Mouse (Mus musculus) splenic B cell, adult 2 months (primary cell): ENCODE measurements around the gene Ndufs1.
"Not testable (repeated sequence)": the region's sequence is repeated elsewhere in the genome, so short reads cannot be mapped to it uniquely, and the experiment has no call there.

ENCODE experiments used
- DNase-seq: peaks from one replicate; pipeline ENCODE4 v3.0.0-alpha.2; 2011; ENCODE audit warnings: low read depth, low spot score
- H3K27me3 ChIP-seq: 2 replicates; pipeline ENCODE4 v1.6.1; 2012; ENCODE audit warnings: mild to moderate bottlenecking, low read length, moderate library complexity, mixed read lengths; ENCODE audit not compliant: control insufficient read depth, poor library complexity, insufficient read depth, severe bottlenecking
- H3K36me3 ChIP-seq: 2 replicates; pipeline ENCODE4 v1.6.1; 2012; ENCODE audit warnings: mild to moderate bottlenecking, low read length, moderate library complexity, mixed read lengths; ENCODE audit not compliant: control insufficient read depth, poor library complexity, insufficient read depth, severe bottlenecking

Gene Ndufs1

GRCm38 (mm10) chr1:63168638-63169037, 8.0 kb downstream of the Ndufs1 start:
- DNase-seq, result no peak
- Histone ChIP-seq H3K36me3 (peaks cover 15% of the 10 kb centered on the region), H3K27me3 (no peaks in the 10 kb centered on the region)

DNA sequence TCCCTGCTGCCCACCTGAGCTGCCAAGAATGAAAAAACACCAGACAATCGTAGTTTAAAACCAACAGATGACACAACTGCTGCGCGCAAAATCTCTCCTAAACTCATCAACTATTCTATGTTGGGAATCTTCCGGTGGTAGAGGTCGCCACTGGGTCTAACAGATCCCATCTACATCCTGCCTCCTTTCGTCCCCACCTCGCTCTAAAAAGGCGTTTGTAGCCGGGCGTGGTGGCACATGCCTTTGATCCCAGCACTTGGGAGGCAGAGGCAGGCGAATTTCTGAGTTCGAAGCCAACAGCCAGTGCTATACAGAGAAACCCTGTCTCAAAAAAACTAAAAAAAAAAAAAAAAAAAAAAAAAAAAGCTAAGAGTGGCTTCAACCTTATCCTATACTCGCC, 36.4 kb downstream of the Ndufs1 start:
- no peak for DNase-seq
- Histone ChIP-seq H3K36me3 (peaks cover 10% of the 10 kb centered on the region), H3K27me3 (no peaks in the 10 kb centered on the region)

DNA sequence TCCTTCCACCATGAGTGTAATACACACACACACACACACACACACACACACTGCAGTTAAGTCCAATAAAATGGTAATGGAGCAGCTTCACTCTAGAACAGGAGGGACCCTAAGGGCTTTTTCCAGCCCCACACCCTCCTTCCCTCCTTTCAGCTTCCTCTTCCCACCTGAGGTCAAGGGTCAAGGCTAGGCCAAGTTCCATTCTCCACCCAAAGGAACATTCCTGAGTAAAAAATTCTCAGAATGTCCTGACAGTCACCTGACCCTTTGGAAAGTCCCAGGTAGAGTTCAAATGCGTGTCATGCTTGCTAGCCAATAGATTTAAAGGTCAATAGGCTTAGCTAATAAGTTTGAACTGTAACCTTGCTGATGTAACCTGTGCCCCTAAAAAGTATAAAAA, 38.0 kb downstream of the Ndufs1 start:
- DNase-seq, H3K36me3 ChIP-seq, H3K27me3 ChIP-seq: not testable (repeated sequence)

GRCm38 (mm10) chr1:63137971-63138370, 38.7 kb downstream of the Ndufs1 start:
- Histone ChIP-seq H3K36me3 (no peaks in the 10 kb centered on the region; the same call in 1 of the 2 replicates), H3K27me3 (no peaks in the 10 kb centered on the region)
- no peak for DNase-seq

DNA sequence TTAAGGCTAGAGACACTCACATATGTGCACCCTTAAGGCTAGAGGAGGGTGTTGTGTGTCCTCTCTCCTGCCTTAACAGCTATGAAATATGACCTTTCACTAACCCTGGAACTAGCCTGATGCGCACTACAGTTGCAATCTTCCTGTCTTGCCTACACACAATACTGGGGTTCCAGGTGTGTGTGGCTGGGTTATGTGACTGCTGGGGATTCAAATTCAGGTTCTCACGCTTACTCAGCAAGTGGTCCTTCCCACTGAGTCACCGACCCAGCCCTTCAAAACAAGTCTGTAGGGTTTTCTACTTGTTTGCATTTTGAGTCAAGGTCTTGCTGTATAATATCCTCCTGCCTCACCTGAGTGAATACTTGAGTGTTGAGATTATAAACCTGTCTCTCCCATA, 42.1 kb downstream of the Ndufs1 start:
- Histone ChIP-seq H3K27me3 (no peaks in the 10 kb centered on the region), H3K36me3 (no peaks in the 10 kb centered on the region)
- DNase-seq, result no peak

DNA sequence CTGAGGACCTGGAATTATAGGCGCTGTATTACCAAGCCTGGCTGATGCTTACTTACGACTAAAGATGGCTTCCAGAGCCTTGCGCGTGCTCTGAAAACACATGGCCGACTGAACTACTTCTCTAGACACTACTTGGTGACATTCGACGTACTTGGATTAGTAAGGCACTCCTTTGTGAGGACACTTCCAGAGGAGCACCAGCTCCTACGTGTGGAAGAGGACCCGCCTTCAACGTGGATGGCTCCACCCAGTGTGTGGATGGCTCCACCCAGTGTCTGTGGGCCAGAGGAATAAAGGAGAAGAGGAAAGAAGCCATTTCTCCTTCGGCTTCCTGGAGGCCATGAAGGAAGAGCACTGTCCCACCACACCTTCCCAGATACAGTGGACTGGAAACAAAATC, 44.9 kb downstream of the Ndufs1 start:
- no peaks in the 10 kb centered on the region for H3K27me3 ChIP-seq
- no peaks in the 10 kb centered on the region for H3K36me3 ChIP-seq
- DNase-seq, result no peak

GRCm38 (mm10) chr1:63130883-63131282, 45.8 kb downstream of the Ndufs1 start:
- DNase-seq, result no peak
- Histone ChIP-seq H3K36me3 (no peaks in the 10 kb centered on the region), H3K27me3 (no peaks in the 10 kb centered on the region)

GRCm38 (mm10) chr1:63129857-63130690, 46.6 kb downstream of the Ndufs1 start:
- DNase-seq, result peak; percentile 41

DNA sequence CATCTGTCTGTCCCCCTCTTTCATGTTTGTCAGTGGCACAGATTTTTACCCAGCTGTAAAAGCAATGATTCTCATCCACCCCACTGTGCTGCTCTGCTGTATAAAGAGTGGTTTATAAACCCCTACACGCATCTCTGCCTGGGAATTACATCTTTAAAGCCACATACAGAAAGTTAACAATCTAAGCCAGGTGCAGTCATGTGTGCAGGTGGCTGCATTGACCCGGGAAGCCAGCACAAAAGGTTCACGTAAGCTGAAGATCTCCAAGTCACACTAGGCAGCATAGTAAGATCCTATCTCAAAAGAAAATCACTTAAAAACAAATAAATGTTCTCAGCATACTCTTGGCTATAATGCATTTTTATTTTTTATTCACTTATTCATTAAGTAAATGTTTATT, 47.4 kb downstream of the Ndufs1 start:
- Histone ChIP-seq H3K27me3 (no peaks in the 10 kb centered on the region), H3K36me3 (no peaks in the 10 kb centered on the region)
- DNase-seq, result no peak

More at GRCm38 (mm10) chr1:63129857-63130690, 46.6 kb downstream of the Ndufs1 start:
- Histone ChIP-seq H3K36me3 (no peaks in the 10 kb centered on the region), H3K27me3 (no peaks in the 10 kb centered on the region)

- H3K27me3 ChIP-seq, result no peaks in the 10 kb centered on the region
- DNase-seq, result no peak
- H3K36me3 ChIP-seq, result peaks cover 3% of the 10 kb centered on the region; the same call in 1 of the 2 replicates
These were observed 50.4 kb downstream of the Ndufs1 start for GRCm38 (mm10) chr1:63126206-63126605.

DNA sequence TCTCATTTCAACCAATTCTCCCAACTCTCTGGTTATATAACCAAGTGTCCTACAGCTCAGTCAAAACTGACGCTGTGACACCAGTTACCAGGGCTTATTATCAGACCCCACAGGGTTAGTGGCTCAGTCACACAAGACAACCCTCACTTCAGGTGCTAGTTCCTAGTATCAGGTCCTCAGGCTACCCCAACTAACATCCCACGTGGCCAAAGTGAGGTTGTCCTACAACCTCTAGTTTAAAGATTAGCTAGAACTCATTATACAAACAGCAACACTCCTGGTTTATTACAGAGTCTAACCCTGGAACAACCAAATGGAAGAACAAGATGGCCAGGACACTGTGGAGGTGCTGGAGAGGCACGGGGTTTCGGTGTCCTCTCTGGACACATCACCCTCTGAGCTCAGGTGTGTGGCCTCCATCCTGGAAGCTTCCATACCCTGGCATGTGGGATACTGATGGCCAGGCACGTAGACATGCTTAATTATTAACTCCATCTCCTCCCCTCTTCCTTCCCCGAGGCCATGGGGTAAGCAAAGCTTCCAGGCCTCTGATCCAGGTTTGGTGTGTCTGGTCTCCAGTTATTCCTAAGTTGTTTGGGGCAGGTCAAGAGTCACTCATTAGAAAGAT, 52.7 kb downstream of the Ndufs1 start:
- no peak for DNase-seq
- Histone ChIP-seq H3K27me3 (no peaks in the 10 kb centered on the region), H3K36me3 (peaks cover 7% of the 10 kb centered on the region; the same call in 1 of the 2 replicates)

DNA sequence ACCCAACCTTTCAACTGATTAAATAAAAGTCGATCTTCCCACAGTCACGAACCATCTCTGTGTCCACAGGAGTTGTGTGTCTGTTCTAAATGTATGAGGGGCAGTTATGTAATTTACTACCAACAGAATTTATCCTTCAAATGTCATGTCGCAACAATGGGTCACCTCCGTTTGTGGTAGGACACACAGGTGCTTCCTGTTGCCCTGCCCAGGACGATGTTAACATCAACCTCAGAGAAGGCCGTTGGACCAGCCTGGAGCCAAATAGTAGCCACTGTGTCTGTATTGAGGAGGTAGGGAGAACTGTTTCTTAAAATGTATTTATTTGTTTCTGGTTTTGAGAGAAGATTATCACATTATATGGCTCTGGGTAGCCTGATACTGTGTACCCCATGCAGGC, 54.6 kb downstream of the Ndufs1 start:
- DNase-seq, result no peak
- H3K36me3 ChIP-seq, result peaks cover 7% of the 10 kb centered on the region; the same call in 1 of the 2 replicates
- H3K27me3 ChIP-seq, result no peaks in the 10 kb centered on the region

- no peak for DNase-seq
- Histone ChIP-seq H3K36me3 (peaks cover 8% of the 10 kb centered on the region; the same call in 1 of the 2 replicates), H3K27me3 (no peaks in the 10 kb centered on the region)
These were observed 56.3 kb downstream of the Ndufs1 start for GRCm38 (mm10) chr1:63120382-63120781.

DNA sequence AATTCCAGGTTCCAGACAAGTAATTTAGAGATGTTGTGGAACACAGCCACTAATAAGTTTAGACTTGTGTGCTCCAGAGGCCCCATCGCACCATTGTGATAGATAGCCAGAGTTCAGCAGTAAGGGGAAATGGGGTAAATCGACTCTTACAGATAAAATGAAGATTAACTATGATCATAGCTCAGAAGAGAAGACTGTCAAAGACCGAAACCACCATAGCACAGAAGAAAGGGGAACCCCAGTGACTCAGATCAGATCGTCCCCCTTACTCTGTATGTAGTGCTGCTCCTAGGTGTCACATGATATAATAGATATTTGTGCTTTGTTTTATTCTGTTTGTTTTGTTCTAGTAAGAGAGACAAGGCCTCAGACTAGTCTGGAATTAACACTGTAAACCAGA, 57.0 kb downstream of the Ndufs1 start:
- no peaks in the 10 kb centered on the region for H3K27me3 ChIP-seq
- H3K36me3 ChIP-seq, result peaks cover 8% of the 10 kb centered on the region; the same call in 1 of the 2 replicates
- peak; percentile 47 for DNase-seq

- no peak for DNase-seq
- Histone ChIP-seq H3K36me3 (0 out of 2 replicates have a peak, but pooled peaks cover 4% of the 10 kb centered on the region), H3K27me3 (no peaks in the 10 kb centered on the region)
These were observed 61.1 kb downstream of the Ndufs1 start for GRCm38 (mm10) chr1:63115540-63115939.
